Mouse (Mus musculus) neural tube, embryonic 12.5 days (tissue): ENCODE data around the gene Apbb2. TPM values are rescaled to one million over a fixed set of nuclear protein-coding genes. Genes with fewer than 3 reads are reported as not detected.

Experiments
- ATAC-seq: fragments of 200-750 bp; cut with Nextera tagmentation; 2 replicates; pipeline ENCODE4 v1.8.0; 2017; ENCODE audit warnings: low read depth, mild to moderate bottlenecking, moderate TSS enrichment, moderate library complexity; ENCODE audit not compliant: low FRiP score
- H3K27ac ChIP-seq: fragments of 300-500 bp; sonication (generic); 2 replicates; pipeline ENCODE4 v1.5.1; 2016
- H3K27me3 ChIP-seq: fragments of 300-500 bp; sonication (generic); replicated peaks from 2 replicates; pipeline ENCODE4 v1.6.1; 2016; ENCODE audit warnings: mild to moderate bottlenecking
- H3K36me3 ChIP-seq: fragments of 300-500 bp; sonication (generic); 2 replicates; pipeline ENCODE4 v1.6.1; 2016; ENCODE audit warnings: mild to moderate bottlenecking
- H3K4me1 ChIP-seq: fragments of 300-500 bp; sonication (generic); 2 replicates; pipeline ENCODE4 v1.6.1; 2016
- H3K4me2 ChIP-seq: fragments of 300-500 bp; sonication (generic); replicated peaks from 2 replicates; pipeline ENCODE4 v1.6.1; 2016; ENCODE audit warnings: mild to moderate bottlenecking
- H3K4me3 ChIP-seq: fragments of 300-500 bp; sonication (generic); 2 replicates; pipeline ENCODE4 v1.5.1; 2016
- H3K9ac ChIP-seq: fragments of 300-500 bp; sonication (generic); 2 replicates; pipeline ENCODE4 v1.6.1; 2016; ENCODE audit warnings: mild to moderate bottlenecking
- H3K9me3 ChIP-seq: fragments of 300-500 bp; sonication (generic); 2 replicates; pipeline ENCODE4 v1.6.1; 2016; ENCODE audit warnings: mild to moderate bottlenecking
- WGBS: fragments of 180-500 bp; shearing (Covaris S2); methylation state at CpG from one replicate; pipeline ENCODE4 v1.1.7; 2016; 5-methylcytosine and 5-hydroxymethylcytosine counted together
- polyA plus RNA-seq: library from polyadenylated mRNA; unstranded; fragments of >200 nt; fragmentation: Nextera tagmentation; extraction: Ambion mirVana; gene quantifications from 2 replicates; pipeline ENCODE4 v1.2.1, GENCODE M21; 2016

Gene Apbb2
- polyA plus RNA-seq, 1 experiment from 2014 or later: 80.5 TPM

GRCm38 (mm10) chr5:66510716-66511115, 107.9 kb downstream of the Apbb2 start:
- no peak for ATAC-seq
- Histone ChIP-seq H3K27me3 (no peaks in the 10 kb centered on the region), H3K9me3 (no peaks in the 10 kb centered on the region), H3K4me3 (no peak overlapping the region), H3K9ac (no peak overlapping the region), H3K27ac (no peak overlapping the region), H3K36me3 (no peaks in the 10 kb centered on the region), H3K4me1 (no peaks in the 10 kb centered on the region), H3K4me2 (no peak overlapping the region)
- WGBS: 85% methylated on average over 7 of the region's 7 CpGs

- H3K36me3 ChIP-seq: no peaks in the 10 kb centered on the region
- WGBS: 90% methylated on average over 5 of the region's 5 CpGs
- no peak overlapping the region for H3K9ac ChIP-seq
- no peak for ATAC-seq
- H3K4me3 ChIP-seq: no peak overlapping the region
- H3K27ac ChIP-seq: no peak overlapping the region
- no peaks in the 10 kb centered on the region for H3K27me3 ChIP-seq
- H3K4me1 ChIP-seq: peaks cover 10% of the 10 kb centered on the region
- no peaks in the 10 kb centered on the region for H3K9me3 ChIP-seq
- H3K4me2 ChIP-seq: no peak overlapping the region
Measured at GRCm38 (mm10) chr5:66509151-66509550, 109.4 kb downstream of the Apbb2 start.

DNA sequence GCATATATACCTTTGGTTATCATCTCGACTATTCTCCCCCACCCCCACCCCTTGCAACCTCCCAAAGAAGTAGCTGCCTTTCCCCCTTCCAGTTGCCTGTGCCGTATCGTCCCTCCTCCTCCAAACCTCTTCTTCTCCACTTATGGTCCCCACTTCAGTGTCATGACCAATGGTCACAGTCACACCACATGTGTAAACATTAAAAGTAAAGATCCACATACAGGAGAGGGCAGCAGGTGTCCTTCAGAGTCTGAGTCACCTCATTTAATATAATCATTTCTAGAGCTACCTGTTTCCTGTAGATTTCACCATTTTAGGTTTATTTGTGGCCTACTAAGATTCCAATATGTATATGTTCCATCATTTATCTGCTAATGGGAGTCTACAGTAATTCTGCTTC, 113.0 kb downstream of the Apbb2 start:
- WGBS: 88% methylated on average over 3 of the region's 3 CpGs
- ATAC-seq: no peak

GRCm38 (mm10) chr5:66505071-66505470, 113.5 kb downstream of the Apbb2 start:
- H3K4me3 ChIP-seq: no peak overlapping the region
- no peak overlapping the region for H3K9ac ChIP-seq
- no peak overlapping the region for H3K27ac ChIP-seq
- H3K27me3 ChIP-seq: no peaks in the 10 kb centered on the region
- H3K4me1 ChIP-seq: peaks cover 17% of the 10 kb centered on the region
- 89% methylated on average over 1 of the region's 1 CpGs for WGBS
- no peak overlapping the region for H3K4me2 ChIP-seq
- no peaks in the 10 kb centered on the region for H3K9me3 ChIP-seq
- ATAC-seq: no peak
- H3K36me3 ChIP-seq: no peaks in the 10 kb centered on the region

More for the DNA sequence above, 113.0 kb downstream of the Apbb2 start:
- H3K9me3 ChIP-seq: no peaks in the 10 kb centered on the region
- H3K27me3 ChIP-seq: no peaks in the 10 kb centered on the region
- no peak overlapping the region for H3K4me3 ChIP-seq
- no peak overlapping the region for H3K4me2 ChIP-seq
- H3K4me1 ChIP-seq: peaks cover 17% of the 10 kb centered on the region
- H3K27ac ChIP-seq: no peak overlapping the region
- H3K36me3 ChIP-seq: no peaks in the 10 kb centered on the region
- H3K9ac ChIP-seq: no peak overlapping the region

GRCm38 (mm10) chr5:66504434-66504747, 114.2 kb downstream of the Apbb2 start:
- Histone ChIP-seq H3K9me3 (no peaks in the 10 kb centered on the region), H3K36me3 (no peaks in the 10 kb centered on the region), H3K4me1 (peaks cover 17% of the 10 kb centered on the region), H3K9ac (no peak overlapping the region), H3K27me3 (no peaks in the 10 kb centered on the region), H3K4me3 (no peak overlapping the region), H3K27ac (no peak overlapping the region), H3K4me2 (no peak overlapping the region)
- 74% methylated on average over 6 of the region's 6 CpGs for WGBS
- no peak for ATAC-seq

DNA sequence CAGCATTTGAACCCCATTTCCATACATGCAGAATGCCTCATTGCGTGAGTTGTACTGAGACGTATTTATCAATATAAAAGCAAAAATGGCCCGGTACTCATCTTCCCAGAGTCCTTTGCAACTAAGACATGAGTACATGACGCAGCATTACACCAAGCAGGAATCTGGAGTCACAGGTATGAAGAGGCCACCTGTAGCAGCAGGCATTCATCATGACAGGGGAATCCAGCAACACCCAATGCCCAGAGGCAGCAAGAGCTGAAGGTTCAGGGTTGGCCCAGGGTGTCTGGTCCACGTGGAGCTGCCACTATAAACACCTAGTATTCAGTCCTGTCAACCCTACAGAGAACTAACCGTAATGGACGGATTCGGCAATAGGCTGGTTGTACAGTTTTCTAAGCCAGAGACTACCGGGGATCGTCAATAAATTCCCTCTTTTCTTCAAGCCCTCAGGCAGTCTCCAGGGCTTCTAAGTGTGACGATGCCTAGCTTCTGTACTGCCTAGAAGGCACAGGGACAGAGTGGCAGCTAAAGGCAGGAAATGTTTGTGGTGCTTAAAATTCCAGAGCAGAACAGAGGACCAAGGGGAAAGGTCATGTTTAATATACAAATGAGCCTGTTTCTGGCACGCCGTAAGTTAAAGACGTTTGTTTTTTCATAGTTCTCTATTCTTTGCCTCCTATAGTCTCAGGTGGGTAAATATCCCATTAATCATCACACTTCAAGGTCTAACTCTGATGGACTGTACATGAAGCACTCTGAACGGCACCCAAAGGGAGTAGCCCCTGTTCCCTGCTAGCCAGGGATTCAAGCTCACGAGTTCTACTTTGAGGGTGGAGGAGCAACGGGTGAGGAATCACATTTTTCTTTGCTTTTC, 114.8 kb downstream of the Apbb2 start:
- no peak for ATAC-seq
- WGBS: 65% methylated on average over 17 of the region's 17 CpGs

DNA sequence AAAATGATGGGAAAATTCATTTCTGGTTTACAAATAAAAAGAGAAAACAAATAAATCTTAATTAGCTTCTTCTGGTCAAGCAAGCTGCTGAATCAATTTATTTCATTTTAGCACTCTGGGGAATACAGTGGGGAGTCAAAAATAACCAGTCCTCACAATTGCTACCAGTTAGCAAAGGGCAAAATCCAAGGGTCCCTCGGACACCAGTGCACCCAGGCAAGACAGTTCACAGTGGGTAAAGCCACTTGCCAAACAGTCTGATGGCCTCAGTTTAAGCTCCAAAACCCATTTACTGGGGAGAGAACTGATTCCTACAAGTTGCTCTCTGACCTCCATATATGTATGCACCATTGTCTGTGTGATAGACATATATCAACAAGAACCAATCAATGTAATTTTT, 115.6 kb downstream of the Apbb2 start:
- Histone ChIP-seq H3K4me3 (no peak overlapping the region), H3K9ac (no peak overlapping the region), H3K4me2 (no peak overlapping the region), H3K9me3 (no peaks in the 10 kb centered on the region), H3K36me3 (no peaks in the 10 kb centered on the region), H3K27me3 (no peaks in the 10 kb centered on the region), H3K27ac (no peak overlapping the region), H3K4me1 (peaks cover 17% of the 10 kb centered on the region)
- WGBS: 89% methylated on average over 1 of the region's 1 CpGs
- ATAC-seq: no peak

More for the DNA sequence above, 114.8 kb downstream of the Apbb2 start:
- H3K4me3 ChIP-seq: no peak overlapping the region
- H3K4me2 ChIP-seq: no peak overlapping the region
- H3K9ac ChIP-seq: no peak overlapping the region
- no peaks in the 10 kb centered on the region for H3K27me3 ChIP-seq
- H3K27ac ChIP-seq: no peak overlapping the region
- H3K4me1 ChIP-seq: peaks cover 17% of the 10 kb centered on the region
- H3K36me3 ChIP-seq: no peaks in the 10 kb centered on the region
- H3K9me3 ChIP-seq: no peaks in the 10 kb centered on the region

DNA sequence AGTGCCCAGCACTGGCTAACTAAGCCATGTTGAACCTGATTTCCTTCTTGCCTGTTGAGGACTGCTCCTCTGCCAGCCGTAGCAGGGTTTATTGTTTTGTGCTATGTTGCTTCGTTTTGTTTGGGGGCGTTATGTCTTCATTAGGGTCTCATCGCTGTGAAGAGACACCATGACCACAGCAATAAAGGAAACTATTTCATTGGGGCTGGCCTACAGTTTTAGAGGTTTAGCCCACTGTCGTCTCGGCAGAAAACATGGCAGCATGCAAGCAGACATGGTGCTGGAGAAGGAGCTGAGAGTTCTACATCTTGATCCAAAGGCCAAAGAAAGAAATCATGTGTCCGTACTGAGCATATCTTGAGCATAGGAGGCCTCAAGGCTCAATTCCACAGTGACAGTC, 119.0 kb downstream of the Apbb2 start:
- no peaks in the 10 kb centered on the region for H3K27me3 ChIP-seq
- H3K27ac ChIP-seq: no peak overlapping the region
- H3K9ac ChIP-seq: no peak overlapping the region
- WGBS: 85% methylated on average over 7 of the region's 7 CpGs
- no peak for ATAC-seq
- peaks cover 18% of the 10 kb centered on the region; the same call in 1 of the 2 replicates for H3K4me1 ChIP-seq
- no peak overlapping the region for H3K4me3 ChIP-seq
- H3K4me2 ChIP-seq: no peak overlapping the region
- H3K9me3 ChIP-seq: no peaks in the 10 kb centered on the region
- no peaks in the 10 kb centered on the region for H3K36me3 ChIP-seq

DNA sequence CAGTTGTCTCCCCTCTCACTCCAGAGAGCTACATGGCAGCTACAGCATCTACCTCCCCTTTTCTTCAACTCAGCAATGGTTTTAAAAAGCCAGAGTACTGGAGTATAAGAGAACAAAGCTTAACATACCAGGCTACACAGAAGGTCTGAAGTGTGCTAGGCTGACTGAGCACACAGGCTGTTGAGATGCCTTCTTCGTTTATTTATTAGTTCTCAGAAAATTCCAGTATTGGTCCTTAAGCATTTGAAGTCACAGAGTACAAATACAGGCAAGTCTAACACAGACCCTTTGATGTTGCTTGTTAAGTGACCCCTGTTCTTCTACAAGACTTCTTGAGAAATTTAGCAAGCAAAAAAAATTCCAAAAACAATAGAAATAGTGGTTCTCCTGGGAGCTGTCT, 120.4 kb downstream of the Apbb2 start:
- no peak overlapping the region for H3K9ac ChIP-seq
- H3K27me3 ChIP-seq: no peaks in the 10 kb centered on the region
- no peaks in the 10 kb centered on the region for H3K36me3 ChIP-seq
- H3K4me3 ChIP-seq: no peak overlapping the region
- no peak for ATAC-seq
- 79% methylated on average over 1 of the region's 1 CpGs for WGBS
- no peak overlapping the region for H3K27ac ChIP-seq
- no peak overlapping the region for H3K4me2 ChIP-seq
- H3K9me3 ChIP-seq: no peaks in the 10 kb centered on the region
- H3K4me1 ChIP-seq: peaks cover 7% of the 10 kb centered on the region; the same call in 1 of the 2 replicates

DNA sequence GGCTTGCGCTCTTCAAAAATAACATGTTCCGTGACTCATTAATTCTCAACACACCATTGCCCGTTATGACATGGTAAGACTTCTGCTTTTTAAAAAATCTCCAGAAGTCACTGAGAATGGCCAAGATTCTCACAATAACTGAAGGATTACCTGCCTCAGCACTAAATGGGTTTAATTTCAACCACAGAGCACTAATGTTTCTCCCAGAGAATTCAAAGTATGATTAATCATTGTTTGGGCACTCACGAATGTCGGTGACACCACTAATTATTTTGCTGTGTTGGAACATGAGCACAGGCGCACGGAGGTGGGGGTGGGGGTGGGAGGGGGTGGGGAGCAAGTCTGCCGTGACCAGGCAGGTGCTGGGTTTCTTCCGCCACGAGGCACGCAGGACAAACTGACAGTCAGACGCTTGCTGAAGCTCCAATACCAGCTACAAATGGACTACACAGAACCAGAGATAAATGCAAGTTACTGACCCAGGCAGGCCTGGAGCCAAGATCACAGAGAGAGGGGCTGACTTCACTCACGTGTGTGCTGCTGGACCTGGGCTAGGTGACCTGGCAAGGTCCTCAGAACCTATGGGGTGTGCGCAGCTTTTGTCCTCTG, 121.0 kb downstream of the Apbb2 start:
- H3K4me3 ChIP-seq: no peak overlapping the region
- no peak overlapping the region for H3K9ac ChIP-seq
- no peaks in the 10 kb centered on the region for H3K36me3 ChIP-seq
- no peak for ATAC-seq
- H3K27ac ChIP-seq: no peak overlapping the region
- H3K4me1 ChIP-seq: peaks cover 12% of the 10 kb centered on the region
- WGBS: 66% methylated on average over 14 of the region's 14 CpGs
- no peaks in the 10 kb centered on the region for H3K9me3 ChIP-seq
- no peaks in the 10 kb centered on the region for H3K27me3 ChIP-seq
- no peak overlapping the region for H3K4me2 ChIP-seq

- WGBS: 74% methylated on average over 4 of the region's 4 CpGs
- no peaks in the 10 kb centered on the region for H3K36me3 ChIP-seq
- no peak overlapping the region for H3K27ac ChIP-seq
- H3K9ac ChIP-seq: no peak overlapping the region
- peaks cover 17% of the 10 kb centered on the region for H3K4me1 ChIP-seq
- no peak for ATAC-seq
- no peaks in the 10 kb centered on the region for H3K9me3 ChIP-seq
- no peak overlapping the region for H3K4me3 ChIP-seq
- H3K27me3 ChIP-seq: no peaks in the 10 kb centered on the region
- H3K4me2 ChIP-seq: no peak overlapping the region
Measured at GRCm38 (mm10) chr5:66496881-66497360, 121.7 kb downstream of the Apbb2 start.

DNA sequence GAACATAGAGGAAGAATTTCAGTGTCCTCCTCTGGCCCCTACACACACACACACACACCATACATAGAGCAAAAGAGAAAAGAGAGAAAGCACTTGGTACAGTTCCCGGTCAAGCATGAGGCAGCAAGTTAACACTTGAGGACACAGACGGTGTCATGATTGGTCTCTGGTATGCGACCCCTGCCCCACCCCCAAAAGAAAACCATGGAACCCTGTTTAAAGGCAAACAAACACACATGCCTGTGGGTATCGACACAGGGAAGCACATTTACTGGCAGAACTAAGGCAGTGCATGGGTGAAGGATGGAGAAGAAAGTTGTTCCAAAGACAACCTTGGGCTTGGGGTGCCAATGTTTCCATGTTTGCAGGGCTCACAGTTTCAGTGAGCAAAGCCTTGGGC, 123.9 kb downstream of the Apbb2 start:
- no peaks in the 10 kb centered on the region for H3K27me3 ChIP-seq
- H3K36me3 ChIP-seq: no peaks in the 10 kb centered on the region
- no peaks in the 10 kb centered on the region for H3K9me3 ChIP-seq
- no peak overlapping the region for H3K9ac ChIP-seq
- H3K4me1 ChIP-seq: peaks cover 17% of the 10 kb centered on the region
- no peak overlapping the region for H3K4me3 ChIP-seq
- 59% methylated on average over 4 of the region's 4 CpGs for WGBS
- H3K4me2 ChIP-seq: no peak overlapping the region
- no peak overlapping the region for H3K27ac ChIP-seq
- no peak for ATAC-seq
